Mouse (Mus musculus): ENCODE data around the gene Gpr89.

Gpr89 gene

DNA sequence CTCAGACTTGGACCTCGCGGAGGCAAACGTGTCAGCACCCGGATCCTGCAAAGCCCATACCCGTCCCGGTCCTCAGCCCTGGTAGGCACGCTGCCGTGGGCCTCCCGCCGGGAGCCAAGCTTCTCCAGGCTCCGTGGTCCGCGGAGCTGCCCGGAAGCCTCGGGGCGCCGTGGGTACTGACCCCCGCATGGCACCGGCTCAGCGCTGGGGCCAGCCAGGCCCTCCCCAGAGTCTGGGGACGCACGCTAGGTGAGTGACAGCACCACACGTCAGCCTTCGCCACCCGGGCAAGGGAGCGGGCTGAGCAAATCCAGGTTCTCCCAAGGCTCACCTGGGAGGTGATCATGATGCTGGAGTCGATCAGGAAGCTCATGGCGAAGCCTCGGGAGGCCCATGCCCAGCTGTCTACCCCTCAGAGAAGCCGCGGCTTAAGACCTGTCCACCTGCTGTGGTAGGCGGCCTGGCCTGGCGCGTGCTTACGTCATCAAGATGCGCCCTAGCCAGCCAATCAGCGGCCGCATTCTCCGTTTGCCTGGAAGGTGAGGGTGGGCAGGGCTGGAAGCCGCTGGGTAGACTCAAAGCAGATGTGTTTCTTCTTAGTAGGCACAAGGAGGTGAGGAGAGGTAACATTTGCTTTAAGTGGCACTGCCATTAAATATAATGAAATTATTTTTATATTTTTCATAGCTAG, at the start of gene Gpr89:
Gpr89 (minus strand) TSS at position 496 of the 691 bp plus-strand sequence.
- peak; percentile 96 for DNase-seq

DNA sequence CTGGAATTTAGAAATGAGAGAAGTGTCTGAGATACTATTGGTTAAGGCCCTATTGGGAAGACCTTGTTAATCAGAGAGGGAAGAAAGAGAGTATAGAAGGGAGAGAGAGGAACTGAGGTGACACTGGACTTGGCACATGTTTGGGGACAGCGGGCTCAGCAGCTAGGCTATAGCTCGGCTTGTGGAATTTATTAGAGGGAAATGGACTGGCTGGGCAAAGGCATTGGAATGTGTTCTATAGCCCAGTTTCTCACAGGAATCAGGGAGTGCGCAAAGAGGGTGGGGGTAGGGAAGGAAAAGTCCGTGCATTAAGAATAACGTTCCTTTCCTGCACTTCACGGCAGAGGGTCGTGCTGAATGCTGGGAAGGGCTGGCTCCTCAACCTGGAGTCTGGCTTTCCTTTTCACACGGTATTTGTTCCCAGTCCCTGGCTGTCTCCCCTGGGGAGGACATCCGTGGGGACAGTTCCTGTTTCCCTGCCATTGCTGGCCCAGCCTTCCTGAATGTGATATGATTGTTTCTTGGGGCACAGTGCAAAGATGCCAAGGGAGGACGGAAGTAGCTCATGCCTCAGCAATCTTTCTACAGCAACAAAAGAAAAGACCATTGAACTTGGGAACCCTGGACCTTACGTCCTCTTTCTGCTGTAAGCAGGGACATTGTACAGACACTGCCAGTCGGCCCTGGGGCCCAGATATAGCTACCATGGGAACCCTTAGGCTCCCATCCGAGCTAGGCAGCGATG, 48.5 kb upstream of the Gpr89 start:
- DNase-seq = no peak

- no peak for DNase-seq
These were observed 37.6 kb upstream of the Gpr89 start for GRCm38 (mm10) chr3:96942706-96943105.

- peak; percentile 95 for DNase-seq
These were observed 33.6 kb upstream of the Gpr89 start for GRCm38 (mm10) chr3:96938738-96939137.

DNA sequence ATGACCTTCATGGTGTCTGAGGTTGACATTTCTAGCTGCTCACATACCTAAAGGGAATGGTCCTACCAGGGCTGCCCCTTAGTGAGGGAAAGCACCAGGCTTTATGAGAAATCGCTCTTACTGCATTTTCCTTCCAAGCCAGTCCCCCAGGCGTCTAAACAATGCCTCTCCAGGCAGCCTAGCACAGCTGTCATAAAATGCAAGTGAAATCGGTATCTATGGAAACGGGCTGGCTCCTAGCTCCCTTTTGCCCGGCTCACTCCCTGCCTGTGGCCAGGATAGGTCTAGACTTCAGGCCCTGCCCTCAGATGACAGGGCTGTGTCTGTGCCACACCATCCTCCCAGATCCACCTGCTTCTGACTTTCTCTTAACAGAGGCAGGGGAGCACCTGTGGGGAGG, 32.5 kb upstream of the Gpr89 start:
- DNase-seq = no peak

- DNase-seq = peak; percentile 17
These were observed 31.1 kb upstream of the Gpr89 start for GRCm38 (mm10) chr3:96936241-96936640.

GRCm38 (mm10) chr3:96931261-96931681, 26.1 kb upstream of the Gpr89 start:
- DNase-seq = no peak

GRCm38 (mm10) chr3:96925920-96926319, 20.8 kb upstream of the Gpr89 start, which contains the start of gene Gja8:
Gene Gja8, minus strand, starts transcription at chr3:96926020.
- DNase-seq = no peak

- no peak for DNase-seq
These were observed 19.5 kb upstream of the Gpr89 start for GRCm38 (mm10) chr3:96924631-96925030.

GRCm38 (mm10) chr3:96920991-96921390, 15.8 kb upstream of the Gpr89 start:
- no peak for DNase-seq

GRCm38 (mm10) chr3:96905592-96905991, 446 bp upstream of the Gpr89 start:
- no peak for DNase-seq

- DNase-seq = no peak
These were observed 753 bp downstream of the Gpr89 start, which contains the start of gene Gja5 for GRCm38 (mm10) chr3:96904393-96904792. Gene Gja5, plus strand, starts transcription at chr3:96904693.

GRCm38 (mm10) chr3:96902336-96902999, 2.7 kb downstream of the Gpr89 start:
- DNase-seq = no peak

GRCm38 (mm10) chr3:96883690-96884089, 21.5 kb downstream of the Gpr89 start:
- DNase-seq = no peak

DNA sequence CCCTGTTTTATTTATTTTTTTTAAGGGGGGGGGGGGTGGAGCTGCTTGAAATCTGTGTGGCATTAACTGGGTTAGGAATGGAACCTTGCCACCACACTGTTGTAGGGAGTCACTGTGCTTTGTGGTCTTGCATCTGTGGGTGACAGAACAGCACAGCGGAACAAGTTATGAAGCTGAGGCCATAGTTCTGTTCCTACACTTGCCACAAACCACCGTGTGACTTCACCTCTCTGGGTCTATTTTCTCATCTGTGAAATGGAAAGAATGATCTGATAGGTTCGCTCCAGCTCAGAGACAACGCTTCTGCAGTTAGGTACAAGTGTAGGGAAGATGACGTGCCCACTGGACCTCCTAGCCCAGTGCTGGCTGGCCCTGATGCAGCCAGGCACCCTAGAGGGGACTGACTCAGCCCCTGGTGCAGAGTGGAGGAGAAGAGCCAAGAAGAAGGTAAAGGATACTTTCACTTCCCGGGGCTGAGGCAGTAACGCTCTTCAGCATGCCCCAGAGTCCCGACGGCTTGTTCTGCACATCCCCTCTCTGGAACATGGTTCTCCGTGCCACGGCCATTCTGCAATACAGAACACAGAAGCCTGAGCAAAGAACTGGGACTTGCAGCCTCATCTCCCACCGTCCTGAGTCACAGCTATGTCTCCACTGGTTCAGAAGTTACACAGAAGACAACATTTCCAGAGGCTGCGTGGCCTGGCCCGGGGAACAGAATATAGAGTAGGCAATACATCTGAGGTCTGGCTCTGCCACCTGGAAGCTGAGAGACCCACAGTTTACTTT, 22.9 kb downstream of the Gpr89 start:
- DNase-seq = no peak

GRCm38 (mm10) chr3:96881557-96881956, 23.6 kb downstream of the Gpr89 start:
- no peak for DNase-seq

GRCm38 (mm10) chr3:96880385-96880784, 24.8 kb downstream of the Gpr89 start:
- no peak for DNase-seq

- DNase-seq = no peak
These were observed 25.6 kb downstream of the Gpr89 start for GRCm38 (mm10) chr3:96879536-96879935.

GRCm38 (mm10) chr3:96874808-96875571, 30.2 kb downstream of the Gpr89 start:
- no peak for DNase-seq

- DNase-seq = no peak
These were observed 32.6 kb downstream of the Gpr89 start for GRCm38 (mm10) chr3:96872501-96872900.

- DNase-seq = no peak
These were observed 34.1 kb downstream of the Gpr89 start for GRCm38 (mm10) chr3:96871070-96871469.

DNA sequence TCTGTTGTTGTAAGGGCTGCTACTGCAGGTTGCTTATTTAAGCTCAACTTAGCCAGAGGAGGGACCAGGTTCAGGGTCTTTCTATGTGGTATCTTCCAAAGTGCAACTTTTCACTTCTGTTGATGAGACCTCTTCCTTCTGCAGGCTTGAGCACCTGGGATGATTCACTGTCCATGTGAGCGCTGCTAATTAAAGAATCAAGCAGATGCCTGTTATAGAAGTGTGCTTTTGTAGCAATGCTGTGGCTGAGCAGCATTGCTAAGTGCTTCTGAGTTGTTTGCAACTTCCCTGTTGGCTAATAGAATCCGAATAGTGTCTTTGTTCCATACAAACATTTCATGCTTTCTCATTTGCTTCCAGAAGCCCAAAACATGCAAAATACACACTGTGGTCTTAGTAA, 34.9 kb downstream of the Gpr89 start:
- DNase-seq = no peak
